Mouse (Mus musculus): ENCODE measurements at regions not wholly inside any gene's neighbourhood (a gene's known extent, or its start where the extent isn't known, plus 50 kb on each side); places are given as distances from the start of the nearest gene placed in this dataset.

- no peak for TF ChIP-seq CTCF (IDR thresholded peaks at IDR 0.05; ENCODE audit: control insufficient read depth, insufficient read depth, low read length)
- no peak for TF ChIP-seq POLR2A (IDR thresholded peaks at IDR 0.05; ENCODE audit: borderline replicate concordance, control insufficient read depth, low read depth, low read length)
Measured at GRCm38 (mm10) chr16:31606389-31607177, 56.7 kb upstream of the Dlg1 start.

Measured in bone marrow, adult 2 months (tissue).